Mouse (Mus musculus) bone marrow, adult 2 months (tissue): ENCODE results near the gene Cfap126.

ENCODE experiments used
- CTCF ChIP-seq: fragments of 200-500 bp; IDR thresholded peaks from 2 replicates; pipeline ENCODE4 v1.5.1; 2011; ENCODE audit warnings: low read length, control low read depth; ENCODE audit not compliant: control insufficient read depth, insufficient read depth
- POLR2A ChIP-seq: fragments of 200-500 bp; IDR thresholded peaks from 2 replicates; pipeline ENCODE4 v1.6.1; 2011; ENCODE audit warnings: low read depth, mild to moderate bottlenecking, control low read depth, low read length, borderline replicate concordance; ENCODE audit not compliant: control insufficient read depth

GRCm38 (mm10) chr1:171162526-171162925, 48.8 kb downstream of the Cfap126 start:
- no peak for TF ChIP-seq CTCF
- no peak for TF ChIP-seq POLR2A
